Mouse (Mus musculus): ENCODE data around the gene Hspa8. TPM values are rescaled to one million over a fixed set of nuclear protein-coding genes. Genes with fewer than 3 reads are reported as not detected.
"Not testable (repeated sequence)": the region's sequence is repeated elsewhere in the genome, so short reads cannot be mapped to it uniquely, and the experiment has no call there.

Gene Hspa8
- total RNA-seq, 2 experiments from 2014 or later = 1,168 to 1,187 TPM

GRCm38 (mm10) chr9:40784374-40784967 lies 16.3 kb upstream of the Hspa8 start:
- DNase-seq = no peak

GRCm38 (mm10) chr9:40785452-40785851 lies 15.3 kb upstream of the Hspa8 start:
- no peak for DNase-seq

- not testable (repeated sequence) for DNase-seq
Observed at GRCm38 (mm10) chr9:40786820-40787219, 14.0 kb upstream of the Hspa8 start.

GRCm38 (mm10) chr9:40791864-40792633 lies 8.7 kb upstream of the Hspa8 start:
- no peak for DNase-seq

GRCm38 (mm10) chr9:40793581-40793980 lies 7.2 kb upstream of the Hspa8 start:
- DNase-seq = no peak

GRCm38 (mm10) chr9:40794251-40794650 lies 6.5 kb upstream of the Hspa8 start:
- no peak for DNase-seq

GRCm38 (mm10) chr9:40794926-40795325 lies 5.9 kb upstream of the Hspa8 start:
- DNase-seq = no peak

- DNase-seq = no peak
Observed at GRCm38 (mm10) chr9:40795562-40795961, 5.2 kb upstream of the Hspa8 start.

- no peak for DNase-seq
Observed at GRCm38 (mm10) chr9:40796054-40796453, 4.7 kb upstream of the Hspa8 start.

GRCm38 (mm10) chr9:40798247-40798960 lies 2.4 kb upstream of the Hspa8 start:
- no peak for DNase-seq

GRCm38 (mm10) chr9:40799112-40799511 lies 1.7 kb upstream of the Hspa8 start:
- no peak for DNase-seq

GRCm38 (mm10) chr9:40799837-40800501 lies 815 bp upstream of the Hspa8 start:
- peak; percentile 88 for DNase-seq

- DNase-seq = peak; percentile 46
Observed at GRCm38 (mm10) chr9:40801614-40802532, 1.1 kb downstream of the Hspa8 start.

GRCm38 (mm10) chr9:40802533-40802875 lies 1.7 kb downstream of the Hspa8 start:
- DNase-seq = not testable (repeated sequence)

GRCm38 (mm10) chr9:40804576-40804975 lies 3.8 kb downstream of the Hspa8 start:
- DNase-seq = not testable (repeated sequence)

- DNase-seq = peak; percentile 87
Observed at GRCm38 (mm10) chr9:40805263-40805662, 4.5 kb downstream of the Hspa8 start.

GRCm38 (mm10) chr9:40806440-40807288 lies 5.9 kb downstream of the Hspa8 start:
- peak; percentile 68 for DNase-seq

- peak; percentile 67 for DNase-seq
Observed at GRCm38 (mm10) chr9:40807289-40807920, 6.6 kb downstream of the Hspa8 start.

- no peak for DNase-seq
Observed at GRCm38 (mm10) chr9:40808061-40808906, 7.5 kb downstream of the Hspa8 start.
